Mouse (Mus musculus) frontal cortex, postnatal 36 days (tissue): ENCODE data around the gene G430095P16Rik.
A peak's percentile ranks its signal among the peaks of the same experiment; 100 is the strongest.

Experiments
- DNase-seq, 2 experiments: peaks; one replicate each; pipeline ENCODE4 v3.0.0; 2022; ENCODE audit warnings: low spot score in 2 of 2

The G430095P16Rik gene

DNA sequence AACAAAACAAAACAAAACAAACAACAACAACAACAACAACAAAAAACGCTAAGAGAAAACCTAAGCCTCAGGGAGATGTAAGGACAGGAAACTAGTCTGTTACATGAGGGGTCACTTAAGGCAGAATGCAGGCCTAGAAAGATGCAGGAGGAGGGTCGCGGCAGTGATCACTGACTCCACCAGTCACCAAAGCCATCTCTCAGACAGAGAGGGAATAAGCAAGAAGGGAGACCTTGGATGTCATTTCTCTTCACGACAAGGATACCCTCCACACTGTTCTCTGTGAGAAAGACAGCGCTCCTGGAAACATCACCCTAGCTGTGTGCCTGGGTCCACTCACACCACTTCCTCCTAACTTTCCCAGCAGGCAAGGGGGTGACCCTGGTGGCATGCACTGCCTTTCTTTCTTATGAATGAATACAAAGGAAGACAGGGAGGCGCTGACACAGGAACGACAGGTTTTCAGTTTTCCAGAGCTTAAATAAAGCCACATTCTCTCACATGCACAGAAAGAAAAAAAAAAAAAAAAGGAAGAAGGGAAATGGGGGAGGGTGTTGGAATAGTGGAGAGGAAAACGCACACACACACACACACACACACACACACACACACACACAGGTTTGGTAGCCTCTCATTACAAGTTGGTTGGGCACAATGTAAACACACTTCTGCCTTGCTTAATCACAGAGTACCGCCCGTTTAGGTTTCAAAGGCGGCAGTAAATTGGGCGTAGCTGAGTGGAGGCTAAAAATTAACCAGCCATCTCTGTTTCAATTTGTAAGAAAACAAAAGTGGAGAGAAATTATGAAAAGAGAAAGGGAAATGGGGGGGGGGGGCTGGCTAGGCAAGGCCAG lies 47.5 kb downstream of the G430095P16Rik start:
- no peak for DNase-seq

DNA sequence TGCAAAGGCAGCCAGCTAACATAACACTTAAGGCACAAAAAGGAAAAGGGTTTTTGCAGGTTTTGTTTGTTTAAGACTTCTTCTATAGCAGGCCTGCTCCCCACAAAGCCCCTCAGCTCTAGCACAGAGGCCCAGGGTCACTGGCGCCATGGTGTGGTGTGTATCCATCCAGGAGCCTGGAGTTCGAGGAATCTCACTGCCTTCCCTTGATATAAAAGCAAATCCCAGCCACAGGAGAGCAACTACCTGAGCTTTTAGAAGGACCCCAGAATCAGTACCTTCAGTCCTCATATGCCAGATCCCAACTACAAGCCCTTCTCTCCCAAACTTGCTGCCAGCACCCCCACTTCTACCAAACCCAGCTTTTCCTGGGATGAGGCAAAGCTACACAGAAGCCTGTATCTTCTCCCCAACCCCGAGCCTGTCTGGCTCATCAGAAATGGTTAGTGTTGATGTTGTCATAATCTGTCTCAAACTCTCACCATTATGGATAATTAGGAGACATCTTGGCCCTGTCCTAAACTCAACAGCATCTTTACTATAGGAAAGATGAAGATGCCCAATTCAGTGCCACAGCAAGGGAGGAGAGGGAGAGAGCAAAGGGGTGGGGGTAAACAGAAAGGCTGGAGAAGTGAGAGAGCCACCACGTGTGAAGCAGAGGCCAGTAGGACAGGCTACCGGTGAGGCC lies 48.3 kb downstream of the G430095P16Rik start:
- no peak for DNase-seq

DNA sequence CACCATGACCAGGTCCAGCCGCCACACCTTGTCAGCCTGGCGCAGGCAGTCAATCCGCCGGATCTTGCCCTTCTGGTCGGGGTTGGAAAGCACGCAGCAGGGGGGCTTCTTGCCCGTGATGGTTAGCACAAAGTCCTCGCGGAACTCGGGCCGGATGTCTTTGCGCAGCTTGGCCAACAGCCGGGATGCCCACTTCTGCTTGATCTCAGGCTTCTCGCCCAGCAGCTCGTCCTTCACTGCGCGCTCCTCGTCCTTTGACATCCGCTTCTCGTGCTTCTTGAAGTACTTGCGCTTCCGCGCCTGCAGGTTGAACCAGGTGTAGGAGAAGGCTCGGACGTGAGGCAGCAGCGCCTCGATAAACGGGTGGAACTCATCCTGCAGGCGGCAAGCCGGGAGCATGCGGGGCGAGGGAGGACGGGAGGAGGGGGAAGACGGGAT lies 49.2 kb downstream of the G430095P16Rik start:
- no peak for DNase-seq

DNA sequence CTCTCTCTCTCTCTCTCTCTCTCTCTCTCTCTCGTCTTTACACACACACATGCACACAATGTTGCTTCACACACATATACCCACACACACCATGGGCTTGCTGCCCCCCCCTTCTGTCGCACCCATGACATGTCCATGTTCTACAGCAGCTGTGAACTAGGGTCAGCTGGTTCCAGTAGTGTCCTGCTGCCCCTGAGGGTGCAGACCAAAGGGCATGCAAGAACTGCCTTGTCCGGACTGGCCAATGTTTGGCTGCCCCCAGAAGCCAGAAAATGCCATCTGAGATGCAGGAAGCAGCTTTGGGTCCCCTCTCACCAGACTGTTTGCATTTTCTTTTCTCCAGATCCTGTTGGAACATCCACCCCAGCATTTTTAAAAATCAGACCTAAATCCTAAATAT lies 49.8 kb downstream of the G430095P16Rik start:
- DNase-seq: no peak

DNA sequence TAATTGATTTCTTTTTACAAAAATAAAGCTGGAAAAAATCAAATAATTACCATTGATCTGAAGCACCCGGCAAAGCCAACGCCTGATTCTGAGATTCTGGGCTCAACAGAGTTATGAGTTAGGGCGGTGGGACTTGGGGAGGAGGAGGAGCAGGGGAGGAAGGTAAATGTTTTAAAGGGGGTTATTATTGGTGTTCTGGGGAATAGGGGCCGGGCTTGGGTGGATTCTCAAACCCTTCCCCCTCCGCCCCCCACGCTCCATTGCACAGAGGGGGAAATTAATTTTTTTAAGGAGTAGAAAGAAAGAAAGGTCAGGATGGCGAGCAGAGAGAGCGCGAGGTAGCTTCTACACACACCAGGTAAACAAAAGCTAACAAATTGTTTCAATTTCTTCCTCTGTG lies 50.5 kb downstream of the G430095P16Rik start:
- no peak for DNase-seq

DNA sequence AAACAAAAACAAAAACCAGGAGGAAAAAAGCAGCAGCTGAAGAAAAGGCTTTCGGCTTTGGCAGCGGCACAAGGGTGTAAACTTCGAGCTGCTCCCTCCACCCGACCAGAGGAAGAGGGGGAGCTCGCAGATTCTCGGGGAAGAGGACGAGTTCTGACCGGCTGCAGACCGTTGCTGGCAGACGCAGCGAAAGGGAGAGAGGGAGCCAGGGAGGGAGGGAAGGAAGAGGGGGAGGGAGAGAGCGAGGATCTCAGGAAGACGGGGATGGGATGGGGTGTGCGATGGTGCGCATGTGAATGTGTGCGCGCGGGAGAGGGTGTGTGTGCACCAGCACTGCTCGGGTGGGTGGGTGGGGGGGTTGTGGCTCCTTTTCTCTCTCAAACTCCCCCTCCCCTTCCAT lies 51.0 kb downstream of the G430095P16Rik start:
- peak; percentile 79 for DNase-seq

DNA sequence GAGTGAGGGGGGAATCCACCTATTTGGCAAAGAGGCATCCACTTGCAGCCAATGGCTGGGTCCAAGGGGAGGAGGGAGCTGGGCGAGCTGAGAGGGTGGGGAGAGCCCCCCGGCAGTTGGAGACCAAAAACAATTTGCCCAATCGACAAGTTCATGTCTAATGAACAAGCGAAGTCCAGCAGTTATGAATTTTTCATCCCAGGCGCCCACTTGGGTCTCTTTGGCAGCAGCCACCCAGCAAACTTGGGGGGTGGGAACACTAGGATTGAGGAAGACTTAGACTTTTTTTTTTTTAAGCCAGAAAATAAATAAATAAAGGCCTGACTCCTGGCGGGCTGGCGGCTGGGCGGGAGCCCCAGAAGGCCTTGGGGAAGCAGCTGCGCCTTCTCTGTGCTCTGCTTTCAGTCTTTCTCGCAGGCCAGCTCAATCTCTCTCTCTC lies 51.7 kb downstream of the G430095P16Rik start:
- DNase-seq: no peak

DNA sequence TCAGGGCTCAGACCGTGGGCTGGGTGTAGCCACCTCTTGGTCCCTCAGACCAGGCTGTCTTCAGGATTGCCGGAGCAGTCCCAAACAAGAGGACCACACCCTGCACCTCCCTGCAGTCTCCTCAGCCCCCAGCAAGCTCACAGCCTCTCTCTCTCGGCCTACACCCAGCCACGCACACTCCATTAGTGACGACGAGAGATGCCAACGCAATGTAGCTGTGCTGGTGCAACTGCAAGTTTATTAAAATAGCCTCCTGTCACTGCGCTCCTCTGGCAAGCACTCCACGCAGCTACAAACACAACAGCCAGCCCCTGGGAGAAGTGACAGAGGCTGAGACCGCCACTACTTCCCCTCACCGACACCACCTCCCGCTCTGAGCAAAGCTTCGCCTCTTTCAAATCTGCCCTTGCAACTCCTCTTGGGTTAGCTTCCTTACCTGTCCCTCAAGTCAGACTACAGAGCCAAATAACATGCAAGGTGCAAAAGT lies 52.3 kb downstream of the G430095P16Rik start:
- DNase-seq: no peak

DNA sequence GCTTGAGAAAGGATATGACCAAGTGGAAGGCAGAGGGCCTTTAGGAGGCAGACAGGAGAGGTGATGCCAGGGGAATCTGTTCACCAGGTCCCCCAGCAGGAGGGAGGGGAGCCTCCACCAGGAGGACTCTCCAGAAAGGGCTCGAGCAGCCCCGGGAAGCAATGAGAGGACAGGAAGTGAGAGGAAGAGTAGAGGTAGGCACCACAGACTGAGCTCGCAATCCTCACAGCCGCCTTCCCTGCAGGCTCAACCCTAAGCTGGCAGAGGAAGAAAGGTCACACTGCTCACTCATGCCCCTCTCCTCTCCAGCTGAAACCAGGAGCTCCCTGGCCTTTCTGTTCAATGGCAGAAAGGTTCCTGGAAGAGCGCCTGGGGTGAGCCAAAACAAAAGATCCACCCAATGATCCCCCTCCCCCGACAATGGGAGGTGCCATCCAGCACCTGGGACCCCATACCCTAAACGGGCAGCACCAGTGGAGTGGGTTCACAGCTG lies 52.9 kb downstream of the G430095P16Rik start:
- DNase-seq: no peak
